Mouse (Mus musculus): ENCODE measurements at regions not wholly inside any gene's neighbourhood (a gene's known extent, or its start where the extent isn't known, plus 50 kb on each side); places are given as distances from the start of the nearest gene placed in this dataset.

GRCm38 (mm10) chr16:31584216-31584823, 78.9 kb upstream of the Dlg1 start:
- TF ChIP-seq TAL1 (IDR thresholded peaks at IDR 0.05; ENCODE audit: low read length) (no peak), GATA1 (IDR thresholded peaks at IDR 0.05; ENCODE audit: low read length) (no peak)

Measured in erythroblast, embryonic 14.5 days (primary cell).